Mouse (Mus musculus) kidney, postnatal 25 days (tissue): ENCODE measurements around the gene Gpr141.
A peak's percentile ranks its signal among the peaks of the same experiment; 100 is the strongest.

Experiments used
- DNase-seq, 2 experiments: peaks; one replicate each; pipeline ENCODE4 v3.0.0; 2021; ENCODE audit warnings: mixed read lengths in 2 of 2

The Gpr141 gene

GRCm38 (mm10) chr13:19718954-19719353 lies 105.1 kb downstream of the Gpr141 start:
- peak in 1 of 2 experiments; percentile 25 for DNase-seq

- DNase-seq: no peak
These were observed 106.9 kb downstream of the Gpr141 start for GRCm38 (mm10) chr13:19717201-19717600.

DNA sequence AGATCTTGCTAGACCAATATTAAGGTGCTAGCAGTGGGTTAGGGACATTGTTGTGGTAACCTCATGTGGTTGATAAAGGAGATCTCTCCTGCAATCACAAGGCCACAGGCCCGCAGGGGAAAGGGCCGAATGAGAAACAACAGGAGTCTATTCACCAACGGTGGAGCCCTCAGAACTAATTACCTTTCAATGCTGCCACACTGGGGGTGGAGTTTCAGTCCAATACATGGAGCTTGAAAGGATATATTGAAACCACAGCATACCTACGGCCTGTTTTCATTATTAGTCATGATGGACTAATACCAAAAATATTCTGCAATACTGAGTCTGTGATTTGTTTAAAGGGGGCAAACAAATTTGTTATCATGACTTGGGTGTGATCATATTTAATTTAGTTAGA lies 120.3 kb downstream of the Gpr141 start:
- DNase-seq: no peak

GRCm38 (mm10) chr13:19701443-19702078 lies 122.5 kb downstream of the Gpr141 start:
- DNase-seq: no peak

DNA sequence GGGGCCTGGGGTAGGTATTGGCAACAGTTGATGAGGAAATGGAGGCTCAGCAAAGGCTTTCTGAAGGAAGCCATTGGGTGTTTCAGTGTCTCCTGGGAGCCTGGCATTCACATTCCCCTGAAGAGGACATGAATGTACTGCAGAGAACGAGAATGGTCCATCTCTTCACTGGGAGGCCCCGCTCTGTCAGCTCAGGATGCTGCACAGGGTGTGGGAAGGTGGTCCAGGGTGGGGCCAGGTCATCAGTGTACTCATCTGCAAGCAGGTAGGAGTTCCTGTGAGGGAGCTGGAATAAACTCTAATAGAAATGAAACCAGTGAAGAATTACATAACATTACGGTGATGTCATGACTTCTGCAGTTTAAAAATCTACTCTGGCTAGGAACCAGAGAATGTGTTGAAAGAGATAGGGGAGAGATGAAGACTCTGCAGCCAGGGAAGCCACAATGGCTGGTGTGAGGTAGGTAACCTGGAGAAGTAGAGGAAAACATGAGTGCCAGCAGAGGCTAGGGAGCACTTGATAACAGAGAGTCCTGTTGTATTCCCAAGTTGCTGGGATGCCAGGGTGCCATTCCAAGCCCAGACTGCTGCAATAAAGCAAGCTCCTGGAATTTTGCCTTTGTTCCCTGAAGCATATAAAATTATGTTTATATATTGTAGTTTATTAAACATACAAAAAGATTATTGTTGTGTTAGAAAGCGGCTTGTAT lies 123.2 kb downstream of the Gpr141 start:
- DNase-seq: no peak
